Mouse (Mus musculus): ENCODE measurements around the gene Smg5.
"Not testable (repeated sequence)": the region's sequence is repeated elsewhere in the genome, so short reads cannot be mapped to it uniquely, and the experiment has no call there.

The Smg5 gene

DNA sequence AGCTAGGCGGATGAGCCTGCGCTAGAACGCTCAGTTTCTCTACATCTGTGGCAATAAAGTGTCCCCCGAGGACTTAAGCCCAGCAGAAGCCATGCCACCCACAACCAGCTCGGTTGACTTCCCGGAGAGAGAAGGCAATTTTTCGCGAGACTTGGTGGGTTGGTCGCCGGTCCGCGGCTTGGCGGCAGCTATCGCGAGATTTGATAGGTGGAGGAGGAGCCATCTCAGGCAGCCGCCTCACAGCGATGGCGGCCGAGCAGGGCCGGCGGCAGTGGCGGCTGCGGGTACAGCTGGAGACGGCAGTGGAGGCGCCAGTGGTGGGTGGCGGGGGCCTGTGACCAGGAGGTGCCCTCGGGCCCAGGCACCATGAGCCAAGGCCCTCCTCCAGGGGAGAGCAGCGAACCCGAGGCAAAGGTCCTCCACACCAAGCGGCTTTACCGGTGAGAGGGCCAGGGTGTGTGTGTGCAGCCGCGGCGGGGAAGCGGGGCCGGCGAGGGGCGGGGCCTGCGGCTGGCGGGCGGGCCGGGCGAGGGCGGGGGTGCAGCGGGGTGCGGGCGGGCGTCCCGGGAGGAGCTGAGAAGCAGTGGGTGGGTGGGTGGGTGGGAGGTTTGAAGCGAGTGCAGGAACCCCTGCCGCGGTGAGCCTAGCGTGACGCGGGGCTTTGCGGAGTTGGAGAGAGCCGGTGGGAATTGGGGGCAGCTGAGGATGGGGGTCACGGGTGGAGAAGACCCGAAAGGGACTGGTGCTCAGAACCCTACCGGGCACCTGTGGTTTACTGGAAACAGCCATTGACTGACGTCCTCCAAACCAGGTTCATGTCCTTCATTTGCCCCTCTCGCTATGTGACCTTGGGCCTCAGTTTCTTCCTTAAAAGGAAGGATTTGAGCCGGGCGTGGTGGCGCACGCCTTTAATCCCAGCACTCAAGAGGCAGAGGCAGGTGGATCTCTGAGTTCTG is at the start of gene Smg5, which contains the start of gene Tmem79:
Smg5 (plus strand) TSS at position 203 of the 956 bp plus-strand sequence.
Tmem79 (minus strand) TSS at position 91 of the 956 bp plus-strand sequence.
- peak; percentile 97 for DNase-seq

DNA sequence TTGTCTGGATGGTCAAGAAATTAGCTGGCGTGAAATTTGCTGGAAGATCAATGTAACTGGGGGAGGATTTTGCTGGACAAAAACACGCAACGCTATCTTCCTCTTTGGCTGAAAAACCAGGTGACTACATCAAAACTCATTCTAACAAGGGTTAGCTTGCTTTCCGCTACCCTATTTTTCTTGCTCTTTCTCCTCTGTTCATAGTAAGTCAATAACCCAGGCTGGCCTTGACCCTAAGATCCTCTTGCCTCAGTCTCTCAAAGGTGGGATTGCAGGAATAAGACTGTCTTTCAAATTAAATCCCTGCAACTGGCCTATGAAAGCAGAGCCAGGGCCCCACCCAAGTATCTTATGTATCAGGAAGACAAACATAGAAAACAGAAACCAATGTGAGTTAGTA is 49.0 kb upstream of the Smg5 start, which contains the start of gene Gm38392:
Gm38392 (minus strand) TSS at position 101 of the 400 bp plus-strand sequence.
- no peak for DNase-seq

DNA sequence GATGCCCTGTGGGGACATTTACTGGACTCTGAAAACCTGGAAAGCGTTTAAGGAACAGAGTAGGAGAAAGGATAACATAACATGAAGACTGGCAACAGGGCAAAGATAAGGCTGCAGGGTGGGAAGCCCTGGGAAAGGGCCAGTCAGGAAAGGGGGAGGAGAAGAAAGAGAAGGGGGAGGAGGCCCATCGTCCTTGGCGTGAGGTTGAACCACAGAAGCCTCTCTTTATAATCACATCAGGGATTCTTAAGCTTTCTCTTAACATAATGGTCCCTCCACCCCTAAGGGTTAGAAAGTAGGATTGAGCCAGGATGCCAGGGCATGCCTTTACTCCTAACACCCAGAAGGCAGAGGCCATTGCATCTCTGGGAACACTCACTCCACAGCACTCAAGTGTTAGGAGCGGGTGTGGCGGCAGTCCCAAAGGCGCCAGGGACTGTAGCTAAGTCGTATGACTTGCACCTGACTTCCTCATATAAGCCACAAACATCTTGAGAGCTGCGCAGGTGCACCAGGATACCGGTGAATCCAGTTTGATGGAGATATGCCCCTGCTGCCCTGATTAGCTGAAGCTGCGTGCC is 47.8 kb upstream of the Smg5 start:
- not testable (repeated sequence) for DNase-seq

- peak; percentile 43 for DNase-seq
These were observed 44.1 kb upstream of the Smg5 start for GRCm38 (mm10) chr3:88291970-88292369.

DNA sequence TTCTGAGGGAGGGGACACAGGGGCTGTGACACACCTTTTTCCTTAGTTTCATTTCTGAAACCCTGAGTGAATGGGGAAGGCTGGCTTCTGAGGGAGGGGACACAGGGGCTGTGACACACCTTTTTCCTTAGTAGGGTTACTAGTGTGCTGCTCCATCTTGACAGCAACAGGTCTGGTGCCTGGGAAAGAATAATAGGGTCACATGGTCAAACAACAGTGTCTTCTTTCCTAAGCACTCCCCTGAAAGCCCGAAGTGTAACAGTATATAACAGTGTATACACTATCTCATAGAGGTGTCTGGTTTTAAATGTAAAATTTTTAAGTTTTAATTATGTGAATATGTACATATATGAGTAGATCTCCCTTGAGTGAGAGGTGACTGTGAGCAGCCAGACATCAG is 40.8 kb upstream of the Smg5 start:
- not testable (repeated sequence) for DNase-seq

DNA sequence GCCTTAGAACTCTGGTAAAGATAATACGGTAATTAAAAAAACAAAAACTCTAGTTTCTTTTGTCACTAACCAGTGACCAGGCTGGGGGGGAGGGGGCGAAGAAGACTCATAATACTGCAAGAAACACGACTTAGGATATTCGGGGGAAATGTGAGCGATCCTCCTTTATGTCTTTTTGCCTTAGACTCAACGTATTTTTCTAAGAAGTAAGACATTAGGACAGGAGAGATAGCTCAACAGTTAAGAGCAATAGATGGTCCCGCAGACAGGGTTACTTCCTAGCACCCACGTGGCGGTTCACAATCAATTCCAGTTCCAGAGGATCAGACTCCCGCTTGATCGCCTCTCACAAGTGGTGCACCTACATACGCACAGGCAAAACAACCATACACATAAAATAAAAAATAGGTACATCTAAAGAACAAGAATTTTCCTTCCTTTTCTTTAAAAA is 39.9 kb upstream of the Smg5 start:
- DNase-seq = no peak

DNA sequence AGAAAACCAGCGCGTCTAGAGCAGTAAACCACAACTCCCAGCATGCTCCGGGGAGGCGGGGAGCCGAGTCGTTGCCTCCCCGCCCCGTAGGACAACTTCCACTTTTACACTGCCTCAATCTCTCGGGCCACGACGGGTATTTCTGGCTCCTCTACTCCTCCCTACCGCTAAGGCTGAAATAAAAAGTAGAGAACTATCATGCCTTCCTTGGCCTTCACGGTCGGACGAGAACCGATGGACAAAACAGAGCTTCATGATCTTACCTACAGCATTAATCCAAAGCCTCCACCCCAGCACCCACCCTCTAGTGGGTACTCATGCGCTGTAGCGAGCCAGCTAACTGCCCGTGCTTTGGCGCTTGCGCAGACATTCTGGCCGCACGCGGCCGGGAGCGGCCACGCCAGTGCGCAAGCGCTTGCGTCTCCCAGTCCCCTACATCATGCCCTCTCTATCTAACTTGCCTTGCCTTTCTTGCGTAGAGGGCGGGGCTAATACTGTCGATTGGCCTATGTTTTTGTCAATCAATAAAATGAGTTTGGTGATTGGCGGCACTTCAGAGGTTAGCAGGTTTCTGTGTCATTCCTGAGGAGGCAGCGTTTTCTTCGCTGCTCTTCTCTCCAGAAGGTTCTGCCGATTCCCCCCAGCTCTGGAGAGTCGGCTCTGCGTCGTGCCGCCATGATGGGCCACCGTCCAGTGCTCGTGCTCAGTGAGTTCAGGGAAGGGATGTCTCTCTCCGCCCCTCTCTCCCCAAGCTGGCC is 39.3 kb upstream of the Smg5 start, which contains the start of the genes Tsacc and Cct3:
Tsacc (minus strand) TSS at position 439 of the 758 bp plus-strand sequence.
Cct3 (plus strand) TSS at position 556 of the 758 bp plus-strand sequence.
- peak; percentile 99 for DNase-seq

DNA sequence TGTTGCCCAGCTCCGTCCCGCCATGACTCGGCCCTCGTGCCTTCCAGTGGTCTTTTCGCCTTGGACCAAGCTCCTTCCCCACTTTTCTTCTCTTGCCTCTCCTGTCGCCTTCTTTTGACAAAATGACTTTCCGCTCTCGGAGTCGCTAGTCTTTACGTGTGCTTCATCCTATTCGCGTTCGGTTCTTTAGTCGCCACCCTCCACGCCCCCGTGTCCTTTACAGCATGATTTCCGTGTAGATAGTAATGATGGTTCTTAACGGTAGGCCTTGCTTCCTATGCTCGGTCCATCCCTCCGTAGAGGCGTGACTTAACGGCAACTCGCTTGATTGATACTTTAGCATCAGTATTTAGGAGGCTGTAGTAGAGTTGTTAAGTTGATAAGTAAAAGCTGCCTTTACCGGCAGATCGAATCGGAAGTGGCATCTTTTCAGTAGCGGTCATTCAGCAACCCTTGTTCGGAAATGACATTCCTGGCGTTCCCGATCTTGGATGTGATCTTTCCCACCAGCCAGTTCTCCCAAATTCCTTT is 38.7 kb upstream of the Smg5 start:
- DNase-seq = peak; percentile 9

DNA sequence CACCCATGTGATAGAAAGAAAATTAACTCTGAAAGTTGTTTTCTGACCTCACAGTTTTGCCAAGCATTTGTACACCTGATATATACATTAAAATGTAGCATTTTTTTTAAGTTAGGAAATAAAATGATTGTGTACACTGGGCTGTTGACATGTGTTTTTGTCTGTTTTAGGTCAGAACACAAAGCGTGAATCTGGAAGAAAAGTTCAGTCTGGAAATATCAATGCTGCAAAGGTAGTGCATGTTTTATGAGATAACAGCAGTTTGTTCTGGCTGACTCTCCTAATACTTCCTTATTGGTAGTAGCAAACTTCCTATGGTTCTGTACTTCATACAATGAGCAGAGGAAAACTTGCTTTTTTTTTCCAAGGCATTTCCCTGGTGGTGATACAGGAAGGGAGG is 36.9 kb upstream of the Smg5 start:
- no peak for DNase-seq

- peak; percentile 81 for DNase-seq
These were observed 11.1 kb upstream of the Smg5 start, which contains the start of gene Glmp for GRCm38 (mm10) chr3:88324951-88325405. TSS of gene Glmp (plus strand) at chr3:88325023.

GRCm38 (mm10) chr3:88328956-88329355 is 7.1 kb upstream of the Smg5 start:
- no peak for DNase-seq

- peak; percentile 66 for DNase-seq
These were observed 4.8 kb upstream of the Smg5 start for GRCm38 (mm10) chr3:88331282-88331681.

DNA sequence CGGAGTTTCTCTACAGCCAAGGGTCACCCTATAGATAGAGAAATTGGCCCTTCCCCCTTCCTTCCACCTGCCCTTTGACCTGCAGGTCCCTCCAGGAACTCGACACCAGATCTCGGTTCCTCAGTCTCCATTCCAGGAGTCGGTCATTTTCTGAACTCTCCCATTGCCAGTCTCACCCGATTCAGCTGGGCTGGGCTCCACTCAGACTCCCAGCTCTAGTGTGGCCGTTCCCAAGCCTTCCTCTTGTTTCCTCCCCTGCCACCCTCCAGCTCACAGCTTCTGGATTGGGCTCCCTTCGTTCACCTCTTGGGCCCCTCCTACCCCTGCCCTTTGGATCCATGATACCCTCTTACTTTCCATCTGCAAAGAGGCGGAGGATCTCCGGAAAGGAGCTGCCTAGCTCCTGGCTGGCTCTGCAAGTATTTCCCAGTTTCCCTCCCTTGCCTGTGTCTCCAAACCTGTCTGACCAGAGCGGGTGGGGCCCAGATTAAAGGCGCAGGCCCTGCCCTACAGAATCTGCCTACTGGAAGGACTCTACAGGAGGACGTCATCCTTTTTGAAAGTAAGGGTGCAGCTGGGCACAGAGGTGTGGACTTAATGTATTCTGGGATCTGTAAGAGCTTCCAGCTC is 1.9 kb upstream of the Smg5 start:
- peak; percentile 59 for DNase-seq

- DNase-seq = no peak
These were observed 1.1 kb upstream of the Smg5 start for GRCm38 (mm10) chr3:88334902-88335435.

GRCm38 (mm10) chr3:88335436-88336053 is 515 bp upstream of the Smg5 start:
- peak; percentile 48 for DNase-seq

- DNase-seq = peak; percentile 21
These were observed 1.4 kb downstream of the Smg5 start for GRCm38 (mm10) chr3:88337367-88338020.

- no peak for DNase-seq
These were observed 2.3 kb downstream of the Smg5 start for GRCm38 (mm10) chr3:88338316-88338715.

DNA sequence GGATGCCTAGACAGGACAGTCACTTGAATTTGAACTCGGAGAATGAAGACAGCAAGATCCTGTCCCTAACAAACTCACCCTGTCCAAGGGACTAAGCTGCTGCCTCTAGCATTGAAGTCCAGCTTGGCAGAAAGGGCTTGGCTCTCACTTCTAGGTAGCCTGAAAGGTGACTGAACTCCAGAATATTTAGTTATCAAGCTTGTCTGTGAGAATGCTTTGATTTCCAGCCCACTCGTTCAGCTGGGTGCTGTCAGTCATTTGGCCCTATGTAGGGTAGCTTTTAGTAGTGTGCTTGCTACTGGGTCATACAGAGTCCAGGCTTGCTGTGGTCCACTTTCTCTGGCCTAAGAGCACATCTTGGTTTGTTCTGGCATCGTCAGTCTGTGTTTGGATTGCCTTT is 2.9 kb downstream of the Smg5 start:
- DNase-seq = no peak

DNA sequence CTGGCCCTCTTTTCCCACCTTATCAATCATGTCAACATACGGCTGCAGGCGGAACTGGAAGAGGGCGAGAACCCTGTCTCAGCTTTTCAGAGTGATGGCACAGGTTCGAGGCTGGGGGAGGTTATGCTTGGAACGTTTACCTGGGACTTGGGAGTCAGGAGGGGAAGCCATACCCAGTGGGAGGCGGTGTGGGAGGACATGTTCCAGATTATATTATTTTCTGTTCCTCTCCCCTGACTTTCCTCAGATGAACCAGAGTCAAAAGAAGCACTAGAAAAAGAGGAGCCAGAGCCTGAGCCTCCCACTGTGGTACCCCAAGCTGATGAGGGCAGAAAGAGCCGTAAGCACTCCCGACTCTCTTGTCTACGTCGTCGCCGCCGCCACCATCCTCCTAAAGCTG is 14.7 kb downstream of the Smg5 start:
- no peak for DNase-seq

GRCm38 (mm10) chr3:88352907-88353306 is 16.8 kb downstream of the Smg5 start:
- DNase-seq = no peak

Data from kidney, adult 9 months (tissue).